Mouse (Mus musculus) heart, postnatal 0 days (tissue): ENCODE measurements around the gene Tsen54. TPM values are rescaled to one million over a fixed set of nuclear protein-coding genes. Genes with fewer than 3 reads are reported as not detected.

Experiments
- ATAC-seq: fragments of 200-750 bp; cut with Nextera tagmentation; 2 replicates; pipeline ENCODE4 v1.8.0; 2017; ENCODE audit warnings: low read depth, moderate number of reproducible peaks, moderate library complexity; ENCODE audit not compliant: insufficient read depth
- DNase-seq: peaks from one replicate; pipeline ENCODE4 v3.0.0-alpha.2; 2016; ENCODE audit warnings: low spot score
- H3K27ac ChIP-seq: fragments of 300-500 bp; sonication (generic); 2 replicates; pipeline ENCODE4 v1.5.1; 2014; ENCODE audit warnings: low read depth, mild to moderate bottlenecking
- H3K27me3 ChIP-seq: fragments of 300-500 bp; sonication (generic); 2 replicates; pipeline ENCODE4 v1.6.1; 2014; ENCODE audit warnings: low read length, mixed read lengths; ENCODE audit not compliant: control insufficient read depth, insufficient read depth
- H3K36me3 ChIP-seq: fragments of 300-500 bp; sonication (generic); replicated peaks from 2 replicates; pipeline ENCODE4 v1.6.1; 2014; ENCODE audit warnings: low read length, mixed read lengths; ENCODE audit not compliant: control insufficient read depth, insufficient read depth
- H3K4me1 ChIP-seq: fragments of 300-500 bp; sonication (generic); 2 replicates; pipeline ENCODE4 v1.6.1; 2014; ENCODE audit warnings: antibody characterized with exemption; ENCODE audit not compliant: control insufficient read depth, insufficient read depth
- H3K4me2 ChIP-seq: fragments of 300-500 bp; sonication (generic); 2 replicates; pipeline ENCODE4 v1.6.1; 2014; ENCODE audit warnings: low read depth, mild to moderate bottlenecking, low read length, moderate library complexity
- H3K4me3 ChIP-seq: fragments of 300-500 bp; sonication (generic); 2 replicates; pipeline ENCODE4 v1.5.1; 2014; ENCODE audit warnings: low read depth, low read length
- H3K9ac ChIP-seq: fragments of 300-500 bp; sonication (generic); replicated peaks from 2 replicates; pipeline ENCODE4 v1.6.1; 2014; ENCODE audit warnings: low read depth, low read length, mixed read lengths
- H3K9me3 ChIP-seq: fragments of 300-500 bp; sonication (generic); replicated peaks from 2 replicates; pipeline ENCODE4 v1.6.1; 2016; ENCODE audit warnings: low read length; ENCODE audit not compliant: control insufficient read depth
- CTCF ChIP-seq: IDR thresholded peaks from 2 replicates; pipeline ENCODE4 v1.5.1; 2016; ENCODE audit warnings: antibody characterized with exemption, control low read depth, low read depth
- EP300 ChIP-seq: IDR thresholded peaks from 2 replicates; pipeline ENCODE4 v1.6.1; 2016; ENCODE audit warnings: antibody characterized with exemption, low read depth
- WGBS: fragments of 180-500 bp; shearing (Covaris S2); extraction: QIAGEN DNeasy Blood & Tissue Kit; methylation state at CpG from one replicate; pipeline ENCODE4 v1.1.7; 2014; 5-methylcytosine and 5-hydroxymethylcytosine counted together
- polyA plus RNA-seq: library from polyadenylated mRNA; unstranded; fragments of >200 nt; fragmentation: Nextera tagmentation; extraction: Ambion mirVana; gene quantifications from 2 replicates; pipeline ENCODE4 v1.2.1, GENCODE M21; 2015
- total RNA-seq: library from RNA; depleted of rRNA; stranded (reverse); fragments of >200 nt; gene quantifications from 2 replicates; pipeline ENCODE4 v1.2.3, GENCODE M21; 2014; ENCODE audit warnings: low replicate concordance; rRNA removed

Gene Tsen54
- total RNA-seq: 35.5 and 58.5 TPM in 2 replicates
- 14.8 and 17.7 TPM in 2 replicates for polyA plus RNA-seq

DNA sequence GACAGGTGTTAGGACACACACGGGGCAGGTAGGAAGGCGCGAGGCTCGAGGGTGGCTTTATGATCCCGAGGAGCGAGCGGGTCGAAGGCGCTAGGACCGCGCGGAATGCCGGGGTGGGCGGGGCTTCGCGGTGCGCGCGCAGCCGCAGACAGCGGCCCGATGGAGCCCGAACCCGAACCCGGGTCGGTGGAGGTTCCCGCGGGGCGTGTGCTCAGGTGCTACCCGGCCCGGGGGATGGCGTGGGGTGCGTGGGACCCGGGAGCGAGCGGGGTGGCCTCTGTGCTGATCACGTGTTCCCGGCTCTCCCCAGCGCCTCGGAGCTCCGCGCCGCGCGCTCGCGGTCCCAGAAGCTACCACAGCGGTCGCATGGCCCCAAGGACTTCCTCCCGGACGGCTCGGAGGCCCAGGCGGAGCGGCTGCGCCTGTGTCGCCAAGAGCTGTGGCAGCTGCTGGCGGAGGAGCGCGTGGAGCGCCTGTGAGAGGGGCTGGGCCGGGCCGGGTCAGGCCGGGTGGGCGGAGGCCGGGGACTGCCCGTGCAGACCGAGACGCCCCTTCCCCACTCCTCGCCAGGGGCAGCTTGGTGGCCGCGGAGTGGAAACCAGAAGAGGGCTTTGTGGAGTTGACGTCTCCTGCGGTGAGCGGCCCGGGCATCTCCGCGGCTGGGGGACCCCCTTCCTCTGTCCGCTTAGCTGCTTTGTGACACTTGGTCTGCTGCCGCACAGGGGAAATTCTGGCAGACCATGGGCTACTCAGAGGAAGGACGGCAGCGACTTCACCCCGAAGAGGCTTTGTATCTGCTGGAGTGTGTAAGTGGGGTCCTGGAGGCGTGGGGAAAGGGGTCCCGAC lies at the start of gene Tsen54:
Tsen54 (plus strand) TSS at position 120 of the 846 bp plus-strand sequence.
- H3K4me3 ChIP-seq: peak within 1 kb of the TSS; percentile 65
- no peaks in the 10 kb centered on the region for H3K27me3 ChIP-seq
- H3K27ac ChIP-seq: peak within 1 kb of the TSS; percentile 47
- H3K9me3 ChIP-seq: no peaks in the 10 kb centered on the region
- H3K36me3 ChIP-seq: peaks cover 14% of the 10 kb centered on the region
- WGBS: under 1% methylated on average over 83 of the region's 84 CpGs
- H3K4me1 ChIP-seq: peaks cover 30% of the 10 kb centered on the region
- ATAC-seq (peak; percentile 32), DNase-seq (peak; percentile 59)
- peak within 1 kb of the TSS; percentile 98 for H3K4me2 ChIP-seq
- peak within 1 kb of the TSS; percentile 73 for H3K9ac ChIP-seq
- TF ChIP-seq CTCF (no peak), EP300 (no peak)

DNA sequence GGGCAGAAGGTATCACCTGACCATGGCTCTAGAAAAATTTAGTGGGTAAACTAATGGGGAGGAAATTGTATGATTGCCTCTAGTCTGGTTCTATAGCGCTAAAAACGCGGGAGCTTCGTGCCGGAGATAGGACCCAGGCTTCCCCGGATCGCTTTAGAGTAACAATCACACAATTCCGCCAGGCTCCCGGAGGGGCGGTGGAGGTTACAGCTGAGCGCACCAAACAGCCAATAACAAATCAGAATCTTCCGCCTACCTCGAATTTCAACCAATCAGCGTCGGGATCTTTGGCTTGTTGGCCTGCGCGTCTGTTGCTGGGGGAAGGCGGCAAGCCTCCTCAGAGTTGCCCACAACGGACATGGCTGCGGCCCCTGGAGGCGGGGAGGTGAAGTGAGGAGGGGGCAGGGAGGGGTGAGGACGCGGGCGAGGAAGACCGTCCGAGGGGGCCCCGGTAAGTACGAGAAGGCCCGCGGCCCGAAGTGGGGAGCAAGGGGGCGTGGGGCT lies 49.4 kb upstream of the Tsen54 start, which contains the start of gene Tmem94:
Tmem94 (plus strand) TSS at position 331 of the 504 bp plus-strand sequence.
- H3K36me3 ChIP-seq: no peaks in the 10 kb centered on the region
- H3K4me1 ChIP-seq: peaks cover 25% of the 10 kb centered on the region
- peak within 1 kb of the TSS; percentile 98 for H3K27ac ChIP-seq
- under 1% methylated on average over 32 of the region's 32 CpGs for WGBS
- H3K9ac ChIP-seq: peak within 1 kb of the TSS; percentile 91
- H3K4me2 ChIP-seq: peak within 1 kb of the TSS; percentile 81
- TF ChIP-seq CTCF (0 out of 2 replicates have a peak, but pooled peaks have one; percentile 22), EP300 (peak; percentile 99)
- H3K27me3 ChIP-seq: no peaks in the 10 kb centered on the region
- DNase-seq: peak; percentile 97
- peak within 1 kb of the TSS; percentile 86 for H3K4me3 ChIP-seq
- no peaks in the 10 kb centered on the region for H3K9me3 ChIP-seq
- peak; percentile 92 for ATAC-seq

DNA sequence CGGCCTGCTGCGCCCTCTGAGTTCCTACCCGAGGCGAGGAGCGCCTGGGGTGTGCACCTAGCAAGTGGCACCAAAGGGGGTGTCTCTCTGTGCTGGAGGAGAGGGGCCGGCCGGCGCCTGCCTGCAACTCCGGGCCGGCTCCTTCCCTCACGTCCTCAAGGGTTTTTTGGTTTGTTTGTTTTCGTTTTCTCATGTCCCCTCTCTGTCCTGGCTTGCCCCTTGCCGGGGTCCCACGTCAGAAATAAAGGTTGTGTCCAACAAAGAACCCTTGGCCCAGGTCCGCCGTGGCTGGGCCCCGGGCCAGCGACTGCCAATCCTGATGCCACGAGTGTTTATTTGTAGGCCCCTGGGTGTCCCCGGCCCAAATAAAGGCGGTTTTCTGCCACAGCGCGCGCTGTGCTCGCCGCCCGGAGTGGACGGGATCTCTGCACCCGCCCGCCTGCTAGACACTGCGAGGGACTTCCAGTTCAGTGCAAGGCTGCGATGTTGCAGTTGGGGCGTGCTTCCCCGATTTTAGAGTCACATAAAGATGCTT lies 48.9 kb upstream of the Tsen54 start:
- ATAC-seq: peak; percentile 59

DNA sequence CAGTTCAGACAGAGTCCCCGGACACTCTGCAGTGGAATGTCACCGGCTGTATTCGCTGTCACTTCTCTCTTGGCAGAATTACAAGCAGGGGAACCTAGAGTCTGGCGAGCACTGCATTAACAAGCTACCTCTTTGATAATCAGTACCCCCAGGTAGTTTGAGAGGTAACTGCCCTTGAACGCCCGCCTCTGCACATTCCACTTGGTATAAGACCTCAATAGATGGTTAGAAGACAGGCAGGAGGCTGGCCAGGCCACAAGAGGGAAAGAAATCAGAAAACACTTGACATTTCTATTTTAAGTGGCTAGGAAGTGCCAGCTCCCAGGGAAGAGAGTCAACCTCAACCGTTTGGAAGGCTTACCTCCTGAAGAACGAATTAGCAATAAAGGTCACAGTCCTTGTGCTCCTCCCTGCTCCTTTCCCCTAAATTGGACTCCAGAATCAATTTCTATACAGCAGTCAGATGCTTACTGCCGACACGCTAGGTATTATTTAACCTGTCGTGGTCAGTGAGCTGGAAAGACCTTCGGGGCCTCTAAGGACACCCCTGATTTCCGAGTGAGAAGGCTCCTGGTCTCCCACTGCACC lies 48.1 kb upstream of the Tsen54 start:
- ATAC-seq: peak; percentile 21; the same call in 1 of the 2 replicates
- peak overlapping the region; percentile 91 for H3K9ac ChIP-seq
- TF ChIP-seq CTCF (no peak), EP300 (no peak)
- no peaks in the 10 kb centered on the region for H3K27me3 ChIP-seq
- DNase-seq: peak; percentile 80
- H3K36me3 ChIP-seq: no peaks in the 10 kb centered on the region
- peak overlapping the region; percentile 98 for H3K27ac ChIP-seq
- H3K4me1 ChIP-seq: peaks cover 31% of the 10 kb centered on the region
- H3K4me3 ChIP-seq: peak overlapping the region; percentile 86
- peak overlapping the region; percentile 81 for H3K4me2 ChIP-seq
- WGBS: 18% methylated on average over 13 of the region's 13 CpGs
- no peaks in the 10 kb centered on the region for H3K9me3 ChIP-seq

More for the DNA sequence above, 48.9 kb upstream of the Tsen54 start:
- peak overlapping the region; percentile 86 for H3K4me3 ChIP-seq
- H3K4me1 ChIP-seq: peaks cover 31% of the 10 kb centered on the region
- no peaks in the 10 kb centered on the region for H3K36me3 ChIP-seq
- H3K4me2 ChIP-seq: peak overlapping the region; percentile 81
- no peaks in the 10 kb centered on the region for H3K9me3 ChIP-seq
- peak; percentile 58 for DNase-seq
- TF ChIP-seq EP300: no peak
- TF ChIP-seq CTCF: no peak
- peak overlapping the region; percentile 91 for H3K9ac ChIP-seq
- H3K27me3 ChIP-seq: no peaks in the 10 kb centered on the region
- WGBS: under 1% methylated on average over 34 of the region's 34 CpGs
- H3K27ac ChIP-seq: peak overlapping the region; percentile 98

DNA sequence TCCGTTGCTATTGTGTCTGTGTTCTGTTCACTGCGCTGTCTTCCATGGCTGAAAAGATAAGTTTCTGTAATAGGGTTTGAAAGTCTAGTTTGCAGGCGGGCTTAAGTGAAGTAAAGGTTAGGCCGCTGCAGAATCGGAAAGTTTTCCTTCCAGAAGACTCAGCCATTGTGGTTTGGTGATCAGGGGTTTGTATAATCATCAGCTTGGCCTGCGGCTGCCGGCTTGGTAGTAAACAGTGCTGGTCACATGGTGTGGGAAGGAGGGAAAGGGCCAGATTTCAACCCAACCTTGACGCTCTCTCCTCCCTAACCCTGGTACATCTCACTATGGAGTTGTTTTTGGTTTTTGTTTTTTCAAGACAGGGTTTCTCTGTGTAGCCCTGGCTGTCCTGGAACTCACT lies 47.5 kb upstream of the Tsen54 start:
- TF ChIP-seq CTCF (no peak), EP300 (no peak)
- Histone ChIP-seq H3K4me1 (peaks cover 31% of the 10 kb centered on the region), H3K9ac (peak overlapping the region; percentile 91), H3K4me3 (peak overlapping the region; percentile 86), H3K27me3 (no peaks in the 10 kb centered on the region), H3K27ac (peak overlapping the region; percentile 98), H3K9me3 (no peaks in the 10 kb centered on the region), H3K4me2 (peak overlapping the region; percentile 81), H3K36me3 (no peaks in the 10 kb centered on the region)
- no peak for ATAC-seq
- 55% methylated on average over 8 of the region's 8 CpGs for WGBS
- no peak for DNase-seq
